Mouse (Mus musculus) liver, adult (tissue): ENCODE measurements around the gene Srsf5.

Source experiments
- GATA4 ChIP-seq: IDR thresholded peaks from 2 replicates; pipeline ENCODE4 v1.6.1; 2014; ENCODE audit warnings: mild to moderate bottlenecking, low read length; ENCODE audit not compliant: insufficient replicate concordance

The Srsf5 gene

DNA sequence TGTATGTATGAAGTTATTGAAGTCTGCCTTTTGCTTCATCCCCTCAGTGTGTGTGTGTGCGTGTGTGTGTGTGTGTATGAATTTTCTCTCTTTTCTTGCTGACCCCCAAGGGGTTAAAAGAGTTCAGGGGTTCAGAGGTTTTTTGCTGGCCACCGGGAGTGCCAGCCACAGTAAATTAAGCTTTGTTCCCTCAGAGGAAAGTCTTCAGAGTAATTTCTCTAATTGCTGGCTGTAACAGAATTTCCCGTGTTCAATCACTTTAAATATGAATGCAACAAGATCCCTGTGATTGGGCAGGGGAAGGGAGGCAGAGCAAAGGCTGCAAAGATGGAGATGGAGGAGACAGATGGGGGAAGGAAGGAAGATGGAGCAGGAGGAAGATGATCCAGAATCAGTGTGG lies 26.5 kb downstream of the Srsf5 start:
- TF ChIP-seq GATA4: no peak

- TF ChIP-seq GATA4: no peak
Observed at GRCm38 (mm10) chr12:80975939-80976671, 30.8 kb downstream of the Srsf5 start.

DNA sequence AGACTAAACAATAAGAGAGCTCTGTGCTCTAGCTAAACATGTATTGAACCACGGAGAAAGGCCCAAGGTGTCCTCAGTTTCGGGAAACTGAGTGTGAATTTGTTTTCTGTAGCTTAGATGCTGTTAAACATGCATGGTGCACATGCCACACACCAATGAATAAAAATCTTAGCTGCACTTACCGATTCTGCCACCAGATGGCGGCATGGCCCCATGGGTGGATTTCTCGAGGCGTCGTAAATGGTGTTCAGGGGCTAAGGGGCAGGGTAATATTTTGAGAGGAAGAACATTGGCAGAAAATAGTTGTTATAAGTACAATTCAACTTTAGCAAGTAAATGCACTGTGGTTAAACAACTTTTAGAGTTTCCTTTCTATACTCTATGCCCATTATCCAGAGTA lies 37.0 kb downstream of the Srsf5 start:
- TF ChIP-seq GATA4: no peak

GRCm38 (mm10) chr12:80983695-80984094 lies 38.4 kb downstream of the Srsf5 start:
- TF ChIP-seq GATA4: no peak

DNA sequence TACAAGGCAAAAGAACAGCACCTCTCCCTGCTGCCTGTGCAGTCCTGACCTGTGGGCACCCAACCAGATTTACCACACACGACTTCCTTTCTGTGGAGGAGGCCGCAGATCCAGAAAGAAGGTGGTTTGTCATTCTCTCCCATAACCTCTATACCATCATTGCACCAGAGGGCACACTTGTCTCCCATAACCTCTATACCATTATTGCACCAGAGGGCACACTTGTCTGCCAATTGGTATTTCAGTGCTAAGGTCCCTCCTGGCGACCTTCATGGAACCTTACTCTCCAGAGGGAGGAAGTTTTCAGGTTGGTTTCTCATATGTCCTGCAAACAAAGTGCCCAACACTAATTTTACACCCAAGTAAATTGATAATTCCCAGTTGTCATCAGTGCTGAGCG lies 41.3 kb downstream of the Srsf5 start:
- TF ChIP-seq GATA4: no peak

DNA sequence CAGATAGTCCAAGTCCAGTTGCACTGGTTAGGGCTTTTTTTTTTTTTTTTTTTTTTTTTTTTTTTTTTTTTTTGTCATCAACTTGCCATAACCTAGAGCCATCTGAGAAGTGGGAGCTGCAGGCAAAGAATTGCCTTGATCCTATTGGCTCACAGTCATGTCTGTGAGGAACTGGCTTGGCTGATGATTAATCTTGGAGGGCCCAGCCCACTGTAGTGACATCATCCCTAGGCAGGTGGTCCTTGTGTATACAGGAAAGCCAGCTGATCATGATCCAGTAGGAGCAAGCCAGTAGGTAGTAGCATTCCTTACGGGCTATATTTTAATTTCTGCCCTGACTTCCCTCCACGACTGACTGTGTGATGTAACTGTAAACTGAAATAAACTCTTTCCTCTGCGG lies 43.0 kb downstream of the Srsf5 start:
- TF ChIP-seq GATA4: no peak

- TF ChIP-seq GATA4: no peak
Observed at GRCm38 (mm10) chr12:80990901-80991445, 45.7 kb downstream of the Srsf5 start.

GRCm38 (mm10) chr12:80991806-80992205 lies 46.5 kb downstream of the Srsf5 start:
- TF ChIP-seq GATA4: no peak

- TF ChIP-seq GATA4: no peak
Observed at GRCm38 (mm10) chr12:80992540-80993122, 47.3 kb downstream of the Srsf5 start.

DNA sequence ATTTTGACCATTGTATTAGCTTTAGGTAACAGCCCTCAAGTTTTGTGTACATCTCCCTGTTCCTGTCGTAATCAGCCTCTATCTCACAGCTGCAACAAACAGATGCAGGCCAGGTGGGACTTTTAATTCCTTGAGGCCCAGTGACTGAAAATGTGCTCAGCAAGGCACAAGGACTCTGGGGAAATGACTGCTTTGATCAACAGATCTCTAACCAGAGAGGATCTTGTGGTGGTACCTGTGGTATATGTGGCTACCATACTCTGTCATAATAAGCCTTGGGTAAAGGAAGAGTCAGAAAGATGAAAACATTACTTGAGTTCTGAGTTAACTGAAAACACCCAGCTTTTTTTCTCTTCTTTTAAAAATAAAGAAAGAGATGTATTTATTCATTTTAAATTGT lies 48.5 kb downstream of the Srsf5 start:
- no peak for TF ChIP-seq GATA4

GRCm38 (mm10) chr12:80995326-80995725 lies 50.0 kb downstream of the Srsf5 start:
- TF ChIP-seq GATA4: no peak

DNA sequence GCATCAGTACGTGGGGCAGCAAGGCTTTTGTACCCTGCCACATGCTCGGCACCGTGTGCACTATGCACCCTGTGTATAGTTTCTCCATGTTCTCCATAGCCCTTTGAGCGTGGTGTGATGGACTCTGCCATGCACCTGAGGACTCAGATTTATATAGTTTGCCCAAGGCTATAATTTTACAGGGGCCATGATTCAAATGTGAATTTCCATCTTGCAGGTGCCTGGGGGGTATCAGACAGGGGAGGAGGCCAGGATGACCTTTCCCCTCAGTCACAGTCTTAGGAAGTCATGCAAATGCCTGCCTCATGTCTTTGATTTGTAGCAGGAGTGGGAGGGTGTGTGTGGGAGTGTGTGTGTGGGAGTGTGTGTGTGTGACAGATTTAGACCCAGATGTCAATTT lies 52.3 kb downstream of the Srsf5 start:
- TF ChIP-seq GATA4: no peak

- no peak for TF ChIP-seq GATA4
Observed at GRCm38 (mm10) chr12:80998528-80999221, 53.4 kb downstream of the Srsf5 start.
